Mouse (Mus musculus): Measurements from ENCODE around the gene Hoxb6. TPM values are rescaled to one million over a fixed set of nuclear protein-coding genes. Genes with fewer than 3 reads are reported as not detected.

Hoxb6 gene
- total RNA-seq, 2 experiments from 2014 or later, result not detected

DNA sequence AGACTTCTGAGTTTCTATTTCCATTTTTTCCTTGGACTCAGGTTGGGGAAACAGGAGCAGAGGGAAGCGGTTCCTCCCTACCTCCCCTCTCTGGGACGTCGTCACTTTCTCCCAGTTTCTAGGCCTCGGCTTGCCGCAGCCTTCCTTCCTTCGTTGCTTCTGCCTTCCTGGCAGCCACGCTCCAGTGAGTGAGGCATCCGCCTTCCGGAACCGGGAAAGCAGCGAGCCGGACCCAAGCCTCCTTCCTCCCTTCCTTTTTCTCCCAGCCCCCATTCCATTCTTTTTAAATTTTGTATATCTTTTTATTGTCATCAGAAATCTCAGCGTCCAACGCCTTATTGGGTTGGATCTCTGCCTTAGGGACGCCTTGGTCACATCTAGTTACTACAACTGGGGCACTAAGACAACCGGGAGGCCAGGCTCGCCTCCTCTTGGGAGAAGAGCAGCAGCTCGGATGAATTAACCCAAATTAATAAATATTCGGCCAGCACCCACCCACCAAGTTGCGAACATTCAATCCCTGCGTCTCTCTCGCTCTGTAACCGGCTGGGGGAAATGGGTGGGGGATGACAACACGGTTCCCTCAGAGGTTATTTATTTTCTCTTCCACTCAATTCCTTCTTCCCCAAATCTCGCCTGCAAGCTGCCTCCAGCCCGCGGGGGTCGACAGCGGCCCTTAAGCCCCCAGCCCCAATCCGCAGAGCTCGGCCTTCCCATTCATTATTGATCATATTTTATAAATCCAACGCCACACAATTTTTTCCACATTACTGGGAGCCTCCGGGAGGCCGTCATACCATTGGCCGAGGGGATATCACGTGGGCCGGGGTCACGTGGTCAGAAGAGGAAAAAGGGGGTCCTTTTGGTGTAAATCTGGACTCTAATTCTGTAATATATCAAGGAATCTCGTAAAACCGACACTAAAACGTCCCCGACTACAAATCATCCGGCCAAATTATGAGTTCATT, 6.2 kb upstream of the Hoxb6 start, which contains the start of gene Hoxb7:
Gene Hoxb7 (plus strand): TSS at position 853 of the 968 bp plus-strand sequence.
- DNase-seq, result peak in 1 of 2 experiments; percentile 29

DNA sequence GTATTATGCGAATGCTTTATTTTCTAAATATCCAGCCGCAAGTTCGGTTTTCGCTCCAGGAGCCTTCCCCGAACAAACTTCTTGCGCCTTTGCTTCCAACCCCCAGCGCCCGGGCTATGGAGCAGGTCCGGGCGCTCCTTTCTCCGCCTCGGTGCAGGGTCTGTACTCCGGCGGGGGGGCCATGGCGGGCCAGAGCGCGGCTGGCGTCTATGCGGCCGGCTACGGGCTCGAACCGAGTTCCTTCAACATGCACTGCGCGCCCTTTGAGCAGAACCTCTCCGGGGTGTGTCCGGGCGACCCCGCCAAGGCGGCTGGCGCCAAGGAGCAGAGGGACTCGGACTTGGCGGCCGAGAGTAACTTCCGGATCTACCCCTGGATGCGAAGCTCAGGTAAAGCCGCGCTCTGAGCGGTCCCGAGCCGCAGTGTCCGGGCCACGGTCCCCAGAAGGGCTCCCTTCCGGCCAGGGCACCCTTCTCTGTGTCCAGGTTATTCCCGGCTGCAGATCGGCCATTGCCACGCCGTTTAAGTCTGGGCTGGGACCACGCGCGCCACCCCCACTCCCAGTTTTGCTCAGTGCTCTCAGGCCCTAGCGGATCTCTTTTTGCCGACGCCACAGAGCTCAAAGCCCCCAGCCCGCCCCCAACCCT, 5.4 kb upstream of the Hoxb6 start:
- DNase-seq, result no peak

- no peak for DNase-seq
Observed at GRCm38 (mm10) chr11:96287411-96287810, 4.9 kb upstream of the Hoxb6 start.

- no peak for DNase-seq
Observed at GRCm38 (mm10) chr11:96288455-96289221, 3.6 kb upstream of the Hoxb6 start.

GRCm38 (mm10) chr11:96289293-96289692, 3.0 kb upstream of the Hoxb6 start:
- DNase-seq, result no peak

DNA sequence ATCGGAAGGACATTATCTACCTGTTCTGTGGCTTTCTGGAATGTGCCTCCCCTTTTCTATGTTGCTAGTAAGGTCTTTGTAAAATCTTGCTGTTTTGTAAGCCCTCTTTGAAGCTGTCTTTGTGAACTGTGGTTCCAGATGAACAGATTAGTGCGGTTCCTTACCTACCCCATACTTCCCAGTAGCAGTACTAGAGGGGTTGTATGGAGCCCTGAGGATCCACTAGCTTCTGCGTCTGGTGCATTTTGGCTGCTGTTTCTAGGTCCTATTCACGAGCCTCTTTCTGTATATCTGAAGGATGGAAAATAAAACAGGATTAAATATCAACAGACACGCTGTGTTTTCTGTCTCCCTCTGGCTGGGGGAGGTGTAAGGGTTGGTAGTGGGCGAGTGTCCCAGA, 2.4 kb upstream of the Hoxb6 start:
- no peak for DNase-seq

GRCm38 (mm10) chr11:96290705-96291355, 1.4 kb upstream of the Hoxb6 start:
- DNase-seq, result no peak

- DNase-seq, result no peak
Observed at GRCm38 (mm10) chr11:96292565-96293301, 457 bp downstream of the Hoxb6 start.

GRCm38 (mm10) chr11:96293302-96293921, 1.1 kb downstream of the Hoxb6 start:
- DNase-seq, result no peak

GRCm38 (mm10) chr11:96294245-96295091, 2.2 kb downstream of the Hoxb6 start:
- peak; percentile 45 to 87 for DNase-seq

DNA sequence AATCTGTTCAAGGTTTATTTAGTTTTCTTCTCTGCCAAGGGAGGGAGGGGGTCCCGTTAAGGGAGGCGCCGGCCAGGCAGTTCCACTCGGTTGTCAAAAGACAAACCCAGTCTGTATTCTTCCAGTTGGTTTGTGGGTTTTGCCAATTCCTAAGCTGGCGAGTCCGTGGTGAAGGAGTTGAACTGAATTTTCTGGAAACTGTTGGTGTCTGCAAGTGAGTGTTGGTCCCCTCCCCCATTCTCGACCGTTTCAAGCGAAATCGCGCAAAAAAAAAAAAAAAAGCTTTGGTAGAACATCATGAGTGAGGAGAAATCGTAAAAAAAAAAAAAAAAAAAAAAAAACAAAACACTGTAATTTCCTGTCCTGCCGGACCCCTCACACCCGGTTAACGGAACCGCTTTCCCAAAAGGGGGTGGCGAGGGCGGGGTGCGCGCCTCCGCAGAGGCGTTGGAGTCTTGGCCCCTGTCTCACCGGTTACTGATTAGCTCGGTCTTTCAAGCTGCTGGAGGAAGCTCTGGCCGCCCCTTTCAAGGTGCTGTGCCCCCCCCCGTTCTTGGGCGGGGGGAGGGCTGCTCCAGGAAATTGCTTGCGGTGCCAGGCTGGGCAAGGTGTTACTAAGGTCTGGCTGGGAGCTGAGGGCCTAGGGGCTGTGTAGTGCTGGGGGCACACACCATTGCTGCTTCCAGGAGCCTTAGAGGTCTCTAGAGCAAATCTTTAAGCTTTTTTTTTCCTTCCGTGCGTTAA, 3.0 kb downstream of the Hoxb6 start:
- no peak for DNase-seq

DNA sequence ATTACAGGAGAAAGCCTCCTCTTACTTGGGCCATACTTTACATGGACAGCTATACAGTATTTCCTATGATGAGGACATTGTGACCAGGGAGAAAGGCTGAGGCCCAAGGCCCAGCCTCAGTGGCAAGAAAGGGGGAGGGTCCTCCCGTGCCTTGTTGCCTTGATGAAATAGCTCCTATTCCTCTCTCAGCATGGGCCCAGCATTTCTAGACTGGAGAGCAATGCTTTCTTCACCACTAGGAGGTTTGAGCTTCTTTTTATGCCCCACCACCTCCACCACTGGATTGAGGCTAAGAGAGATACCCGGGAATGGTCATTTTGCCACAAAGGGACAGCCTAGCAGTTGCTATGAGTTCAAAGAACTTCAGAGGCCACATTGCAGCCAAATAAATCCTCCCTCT, 4.7 kb downstream of the Hoxb6 start:
- DNase-seq, result no peak

GRCm38 (mm10) chr11:96297428-96297827, 5.2 kb downstream of the Hoxb6 start:
- no peak for DNase-seq

DNA sequence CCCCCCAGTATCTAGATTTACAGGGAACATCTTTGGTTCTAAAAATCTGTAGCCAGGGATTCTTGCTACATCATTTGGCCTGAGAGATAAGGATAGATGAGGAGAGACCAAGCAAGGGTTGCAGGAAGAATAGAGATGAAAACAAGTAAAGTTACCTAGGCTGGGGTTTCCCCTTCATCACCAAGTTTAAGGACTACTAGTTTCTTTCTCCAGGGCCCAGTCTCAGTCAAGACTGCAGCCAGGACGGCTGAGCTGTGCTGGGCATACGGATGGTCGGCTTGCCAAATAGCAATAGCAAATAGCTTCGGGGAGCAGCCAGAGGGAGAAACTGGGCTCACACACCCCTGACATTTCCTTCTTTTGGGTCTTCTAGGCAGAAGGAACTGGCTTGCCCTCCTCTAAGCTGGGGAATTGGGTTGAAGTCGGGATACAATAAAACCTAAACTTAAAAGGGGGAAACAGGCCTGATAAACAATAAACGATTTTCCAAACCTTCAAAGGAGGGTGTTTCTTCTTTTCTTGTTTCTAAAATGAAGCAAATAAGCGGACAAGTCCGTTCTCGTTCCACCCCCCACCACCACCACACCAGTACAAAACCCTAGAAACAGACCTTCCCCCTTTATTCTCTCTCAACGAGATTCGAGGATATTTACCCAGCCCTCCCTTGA, 5.8 kb downstream of the Hoxb6 start:
- no peak for DNase-seq

DNA sequence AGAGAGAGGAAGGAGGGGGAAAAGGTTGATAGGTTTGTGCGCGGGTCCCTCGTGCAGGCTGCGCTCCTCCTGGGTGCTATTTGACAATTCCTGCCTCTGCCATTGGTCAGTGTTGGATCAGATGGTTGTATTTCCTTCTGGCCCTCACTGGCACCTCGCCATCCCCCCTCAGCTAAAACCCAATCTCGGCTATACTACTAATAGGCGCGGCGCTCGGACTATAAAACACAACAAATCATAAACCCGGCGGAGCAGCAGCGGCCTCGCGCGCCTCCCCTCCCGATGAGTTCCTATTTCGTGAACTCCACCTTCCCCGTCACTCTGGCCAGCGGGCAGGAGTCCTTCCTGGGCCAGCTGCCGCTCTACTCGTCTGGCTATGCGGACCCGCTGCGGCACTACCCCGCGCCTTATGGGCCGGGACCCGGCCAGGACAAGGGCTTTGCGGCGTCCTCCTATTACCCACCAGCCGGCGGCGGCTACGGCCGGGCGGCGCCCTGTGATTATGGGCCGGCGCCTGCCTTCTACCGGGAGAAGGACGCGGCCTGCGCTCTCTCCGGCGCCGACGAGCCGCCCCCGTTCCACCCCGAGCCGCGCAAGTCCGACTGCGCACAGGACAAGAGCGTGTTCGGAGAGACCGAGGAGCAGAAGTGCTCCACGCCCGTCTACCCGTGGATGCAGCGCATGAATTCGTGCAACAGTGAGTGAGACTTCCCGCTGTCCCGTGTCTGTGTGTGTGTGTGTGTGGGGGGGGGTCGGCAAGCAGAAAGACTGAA, 6.8 kb downstream of the Hoxb6 start:
- DNase-seq, result peak in 1 of 2 experiments; percentile 35

DNA sequence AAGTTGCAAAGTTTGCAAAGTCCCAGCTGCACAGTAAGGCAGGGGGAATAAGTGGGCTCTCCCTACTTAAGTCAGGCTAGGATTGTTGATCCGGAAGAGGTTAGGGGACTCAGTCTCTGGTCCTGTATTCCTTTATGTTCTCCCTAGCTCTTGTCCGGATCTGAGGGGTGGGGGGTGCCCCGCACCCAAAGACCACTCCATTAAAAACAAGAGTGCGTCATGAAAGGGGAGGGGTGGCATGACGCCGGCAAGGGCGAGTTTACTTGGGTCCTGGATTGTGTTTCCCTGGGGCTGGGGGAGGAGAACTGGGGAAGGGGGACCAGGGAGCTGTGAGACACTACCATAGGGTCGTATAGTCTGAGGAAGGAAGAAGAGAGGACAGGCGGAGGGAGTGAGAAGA, 7.5 kb downstream of the Hoxb6 start:
- DNase-seq, result no peak

GRCm38 (mm10) chr11:96300354-96301063, 8.2 kb downstream of the Hoxb6 start:
- no peak for DNase-seq

Measured in heart, adult 18-20 months (tissue).